Mouse (Mus musculus) adrenal gland, postnatal 36 days (tissue): ENCODE data around the gene Rab29. TPM values are rescaled to one million over a fixed set of nuclear protein-coding genes. Genes with fewer than 3 reads are reported as not detected.

Experiments
- total RNA-seq, 2 experiments: library from RNA; stranded (reverse); gene quantifications; 2 replicates each; pipeline ENCODE4 v1.2.3; 2021

Gene Rab29
- total RNA-seq, 2 experiments from 2014 or later, result 16.1 to 23.0 TPM

Other genes starting within 250 kb of the Rab29 start
- under 1 TPM; 0.33 to 0.36 TPM for gene Ctse, start 228.9 kb upstream of the Rab29 start, total RNA-seq
- gene Rab7b, start 178.5 kb upstream of the Rab29 start, total RNA-seq, result 1 to 10 TPM; 3.3 to 5.8 TPM
- gene Slc26a9, start 123.2 kb upstream of the Rab29 start, total RNA-seq, result not detected
- 10 to 100 TPM in 1 of 2 experiments, 1 to 10 TPM in 1; 6.7 to 15.6 TPM for gene Pm20d1, start 69.8 kb upstream of the Rab29 start, total RNA-seq
- 10 to 100 TPM; 38.3 to 59.0 TPM for gene Slc41a1, start 39.7 kb upstream of the Rab29 start, total RNA-seq
- gene Nucks1, start 43.3 kb downstream of the Rab29 start, total RNA-seq, result 100 to 1,000 TPM; 140 to 150 TPM
- gene Slc45a3, start 95.7 kb downstream of the Rab29 start, total RNA-seq, result 10 to 100 TPM; 15.2 to 31.5 TPM
- 100 to 1,000 TPM; 103 to 108 TPM for gene Elk4, start 140.4 kb downstream of the Rab29 start, total RNA-seq
- 10 to 100 TPM; 10.1 to 30.4 TPM for gene Mfsd4a, start 200.8 kb downstream of the Rab29 start, total RNA-seq